Mouse (Mus musculus): ENCODE results near the gene Spx.

Gene Spx

GRCm38 (mm10) chr6:142429072-142429471, 15.8 kb downstream of the Spx start:
- no peak for DNase-seq (ENCODE audit: low read depth, low spot score)

GRCm38 (mm10) chr6:142451381-142451780, 38.1 kb downstream of the Spx start:
- DNase-seq (ENCODE audit: low read depth, low spot score), result no peak

GRCm38 (mm10) chr6:142453311-142453710, 40.1 kb downstream of the Spx start:
- no peak for DNase-seq (ENCODE audit: low read depth, low spot score)

- DNase-seq (ENCODE audit: low read depth, low spot score), result no peak
Measured at GRCm38 (mm10) chr6:142455314-142455996, 42.2 kb downstream of the Spx start.

GRCm38 (mm10) chr6:142458010-142458409, 44.8 kb downstream of the Spx start:
- DNase-seq (ENCODE audit: low read depth, low spot score), result no peak

GRCm38 (mm10) chr6:142459017-142459678, 45.9 kb downstream of the Spx start:
- no peak for DNase-seq (ENCODE audit: low read depth, low spot score)

GRCm38 (mm10) chr6:142462194-142462593, 49.0 kb downstream of the Spx start:
- DNase-seq (ENCODE audit: low read depth, low spot score), result no peak
